Mouse (Mus musculus): ENCODE measurements around the gene Mmp17.
"Not testable (repeated sequence)": the region's sequence is repeated elsewhere in the genome, so short reads cannot be mapped to it uniquely, and the experiment has no call there.

Gene Mmp17

DNA sequence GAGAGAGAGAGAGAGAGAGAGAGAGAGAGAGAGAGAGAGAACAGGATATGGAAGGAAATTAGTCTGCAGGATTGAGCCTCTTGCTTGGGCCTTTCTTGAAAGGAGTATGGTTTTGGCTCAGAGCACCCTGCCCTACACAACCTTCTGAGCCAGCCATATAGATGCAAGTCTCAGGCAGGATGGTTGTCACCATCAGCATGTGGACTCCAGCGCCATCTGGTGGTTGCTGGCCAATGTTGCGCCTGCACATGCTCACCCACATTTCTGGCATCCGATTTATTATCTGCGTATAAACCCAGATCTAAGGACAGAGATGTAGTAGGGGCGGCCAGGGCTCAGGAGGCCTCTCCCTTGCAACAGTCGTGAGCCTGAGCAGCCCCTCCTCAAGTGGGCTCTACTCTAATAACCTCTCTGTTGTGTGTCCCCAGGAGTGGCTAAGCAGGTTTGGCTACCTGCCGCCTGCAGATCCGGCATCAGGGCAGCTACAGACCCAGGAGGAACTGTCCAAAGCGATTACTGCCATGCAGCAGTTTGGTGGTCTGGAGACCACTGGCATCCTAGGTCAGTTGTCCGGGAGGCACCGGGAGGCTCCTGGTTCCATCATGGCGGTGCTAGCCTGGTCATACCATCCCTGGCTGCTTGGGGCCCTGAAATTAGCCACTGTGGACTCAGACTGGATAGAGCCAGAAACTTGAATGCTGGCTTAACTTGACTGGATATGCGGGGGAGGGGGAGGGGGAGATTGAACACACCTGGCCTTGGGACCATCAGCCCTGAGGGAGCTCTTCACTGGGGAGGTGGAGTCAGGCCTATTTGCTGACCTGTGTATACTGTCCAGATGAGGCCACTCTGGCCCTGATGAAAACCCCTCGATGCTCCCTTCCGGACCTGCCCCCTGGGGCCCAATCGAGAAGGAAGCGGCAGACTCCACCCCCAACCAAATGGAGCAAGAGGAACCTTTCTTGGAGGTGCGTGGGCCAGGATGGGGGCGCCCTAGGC, 10.4 kb downstream of the Mmp17 start:
- peak; percentile 76 for DNase-seq

DNA sequence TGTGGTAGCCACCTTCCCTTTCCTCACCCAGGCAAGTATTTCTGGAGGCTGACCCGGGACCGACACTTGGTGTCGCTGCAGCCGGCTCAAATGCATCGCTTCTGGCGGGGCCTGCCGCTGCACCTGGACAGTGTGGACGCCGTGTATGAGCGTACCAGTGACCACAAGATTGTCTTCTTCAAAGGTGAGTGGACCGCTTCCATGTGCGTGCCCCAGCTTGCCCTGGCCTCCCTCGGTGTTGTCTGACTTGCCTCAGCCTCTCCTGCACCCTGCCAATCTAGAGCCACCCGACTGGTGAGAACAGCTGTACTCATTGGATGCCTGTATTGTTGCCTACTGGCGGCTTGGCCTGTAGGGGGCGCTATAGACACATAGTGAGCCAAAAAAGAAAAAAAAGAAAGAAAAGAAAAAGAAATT, 18.1 kb downstream of the Mmp17 start:
- DNase-seq: no peak

DNA sequence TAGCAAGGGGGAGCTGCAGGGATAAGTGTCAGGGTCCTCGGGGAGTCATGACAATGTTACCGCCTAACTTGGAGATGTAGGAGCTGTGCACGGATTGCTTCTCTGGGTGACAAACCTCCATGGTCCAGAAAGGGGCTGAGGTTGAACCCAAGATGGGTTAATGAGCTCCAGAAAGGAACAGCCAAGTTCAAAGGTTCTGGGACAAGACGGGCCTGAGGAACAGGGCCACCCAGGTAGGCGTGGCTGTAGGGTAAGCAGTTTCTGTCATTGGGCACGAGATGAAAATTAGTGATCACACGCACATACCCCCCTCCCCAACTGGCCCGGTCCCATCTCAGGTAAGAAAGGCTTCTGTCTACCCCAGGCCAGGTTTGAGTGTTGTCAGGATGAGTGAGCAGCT, 23.5 kb downstream of the Mmp17 start:
- no peak for DNase-seq

DNA sequence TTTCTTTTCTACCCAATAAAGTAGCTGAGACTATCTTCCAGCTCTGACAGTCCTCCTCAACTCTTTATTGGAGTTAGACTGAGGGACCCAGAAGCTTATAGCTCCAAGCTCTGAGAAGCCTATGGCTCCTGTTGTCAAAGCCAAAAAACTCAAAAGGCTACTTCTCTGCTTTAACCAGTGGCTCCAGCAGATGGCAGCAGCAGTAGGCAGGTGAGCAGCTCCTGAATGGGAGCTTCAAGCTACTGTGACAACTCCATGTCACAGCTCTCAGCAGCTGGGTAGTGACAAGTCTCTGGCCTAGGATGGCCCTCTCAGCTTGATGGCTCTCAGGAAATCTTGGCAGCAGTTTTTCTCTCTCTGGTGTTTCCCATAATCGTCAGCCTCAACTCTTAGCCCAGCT, 27.1 kb downstream of the Mmp17 start:
- DNase-seq: peak; percentile 71

DNA sequence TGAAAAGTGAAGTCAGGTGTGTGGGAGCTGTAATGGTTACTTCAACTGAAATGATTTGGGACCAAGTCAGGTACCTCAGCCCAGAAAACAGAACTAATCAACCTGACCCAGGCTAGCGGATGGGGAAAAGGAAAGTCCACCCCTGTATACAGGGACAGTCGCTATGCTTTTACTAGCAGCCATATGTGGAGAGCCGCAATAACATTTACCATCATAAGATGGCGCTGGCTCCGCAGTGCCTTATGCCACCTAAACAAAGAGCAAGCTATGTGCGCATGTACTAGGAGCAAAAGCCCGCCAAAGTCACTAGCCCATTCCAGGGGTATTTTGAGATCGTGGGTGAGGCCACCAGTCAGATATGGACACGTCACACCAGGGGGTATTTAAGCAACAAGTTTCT, 36.6 kb downstream of the Mmp17 start:
- DNase-seq: not testable (repeated sequence)

DNA sequence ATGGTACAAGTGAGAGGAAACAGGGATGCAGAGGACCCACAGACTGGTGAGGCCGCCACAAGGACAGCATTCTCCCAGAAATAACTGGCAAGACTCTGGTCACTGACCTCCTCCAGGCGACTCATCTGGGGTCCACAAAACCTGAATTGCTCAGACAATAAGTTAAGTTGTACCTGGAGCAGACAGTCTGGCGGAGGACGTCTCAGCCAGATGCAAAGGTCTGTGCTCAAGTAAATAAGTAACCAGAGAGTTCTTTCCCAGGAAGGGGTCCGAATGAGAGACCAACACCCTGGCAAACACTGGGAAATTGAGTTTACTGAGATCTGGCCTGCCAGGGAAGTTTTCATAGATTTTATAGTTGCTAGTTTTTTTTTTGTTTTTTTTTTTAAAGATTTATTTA, 37.4 kb downstream of the Mmp17 start:
- no peak for DNase-seq

DNA sequence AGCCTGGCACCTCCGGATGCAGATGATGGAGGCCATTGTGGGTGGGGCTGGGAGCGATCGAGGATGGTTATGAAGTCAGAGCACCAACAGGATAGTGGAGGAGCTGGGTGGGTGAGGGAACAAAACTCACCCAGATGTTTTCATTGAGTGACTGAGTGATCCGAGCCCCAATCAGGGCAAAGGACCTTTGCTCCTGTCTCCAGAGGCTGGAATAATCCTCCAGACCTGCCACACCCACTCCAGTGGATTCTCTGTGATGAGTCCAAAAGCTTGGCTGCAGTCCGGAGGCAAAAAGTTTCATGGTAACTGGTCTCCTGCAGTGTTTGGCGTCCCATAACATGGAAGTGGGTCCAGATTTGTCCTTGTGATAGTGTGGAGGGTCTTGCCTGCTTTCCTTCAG, 42.1 kb downstream of the Mmp17 start:
- no peak for DNase-seq

DNA sequence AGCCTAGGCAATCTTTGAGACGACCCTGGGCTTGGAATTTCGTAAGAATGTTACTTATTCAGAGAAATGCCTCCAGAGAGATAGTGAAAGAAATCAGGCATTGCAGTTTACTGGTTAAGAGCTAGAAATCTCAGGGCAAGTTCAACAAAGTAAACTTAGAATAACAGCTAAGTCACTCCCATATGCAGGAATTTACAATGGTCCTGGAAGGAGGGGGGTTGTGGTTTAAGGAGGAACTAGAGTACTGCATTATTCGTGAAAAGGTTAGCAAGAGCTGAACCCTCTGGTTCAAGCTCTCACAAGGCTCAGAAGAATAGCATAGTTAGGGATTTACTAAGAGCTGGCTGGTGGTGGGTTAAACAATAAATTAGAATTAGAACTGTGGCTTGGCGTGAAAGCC, 42.6 kb downstream of the Mmp17 start:
- not testable (repeated sequence) for DNase-seq

DNA sequence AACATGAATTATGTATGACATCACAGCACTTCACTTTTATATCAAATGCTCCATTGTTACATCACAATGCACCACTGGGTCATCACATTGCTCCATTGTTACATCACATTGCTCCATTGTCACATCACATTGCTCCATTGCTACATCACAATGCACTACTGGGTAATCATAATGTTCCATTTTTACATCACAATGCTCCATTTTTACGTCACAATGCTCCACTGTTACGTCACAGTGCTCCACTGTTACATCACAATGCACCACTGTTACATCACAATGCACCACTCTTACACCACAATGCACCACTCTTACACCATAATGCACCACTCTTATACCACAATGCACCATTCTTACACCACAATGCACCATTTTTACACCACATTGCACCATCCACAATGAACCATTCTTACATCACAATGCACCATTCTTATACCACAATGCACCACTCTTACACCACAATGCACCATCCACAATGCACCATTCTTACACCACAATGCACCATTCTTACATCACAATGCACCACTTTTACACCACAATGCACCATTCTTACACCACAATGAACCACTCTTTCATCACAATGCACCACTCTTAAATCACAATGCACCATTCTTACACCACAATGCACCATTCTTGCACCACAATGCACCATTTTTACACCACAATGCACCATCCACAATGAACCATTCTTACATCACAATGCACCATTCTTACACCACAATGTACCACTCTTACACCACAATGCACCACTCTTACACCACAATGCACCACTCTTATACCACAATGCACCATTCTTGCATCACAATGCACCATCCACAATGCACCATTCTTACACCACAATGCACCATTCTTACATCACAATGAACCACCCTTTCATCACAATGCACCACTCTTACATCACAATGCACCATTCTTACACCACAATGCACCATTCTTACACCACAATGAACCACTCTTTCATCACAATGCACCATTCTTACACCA, 48.6 kb downstream of the Mmp17 start:
- not testable (repeated sequence) for DNase-seq

DNA sequence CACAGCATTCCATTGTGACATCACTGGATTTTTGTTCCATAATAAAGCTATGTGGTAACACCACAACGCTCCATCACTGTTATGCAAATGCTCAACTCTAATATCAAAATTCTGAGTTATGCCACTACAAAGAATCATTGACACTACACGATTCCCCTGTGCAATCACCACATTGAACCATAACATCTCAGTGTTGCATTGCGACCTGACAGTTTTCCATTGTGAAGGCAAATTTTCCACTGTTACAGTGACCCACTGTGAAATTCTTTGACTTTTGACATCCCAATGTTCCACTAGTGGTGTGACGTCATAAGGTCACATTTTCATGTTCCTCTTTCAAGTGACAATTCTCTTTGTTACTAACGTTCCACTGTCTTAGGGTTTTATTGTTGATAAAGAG, 66.9 kb downstream of the Mmp17 start:
- no peak for DNase-seq

DNA sequence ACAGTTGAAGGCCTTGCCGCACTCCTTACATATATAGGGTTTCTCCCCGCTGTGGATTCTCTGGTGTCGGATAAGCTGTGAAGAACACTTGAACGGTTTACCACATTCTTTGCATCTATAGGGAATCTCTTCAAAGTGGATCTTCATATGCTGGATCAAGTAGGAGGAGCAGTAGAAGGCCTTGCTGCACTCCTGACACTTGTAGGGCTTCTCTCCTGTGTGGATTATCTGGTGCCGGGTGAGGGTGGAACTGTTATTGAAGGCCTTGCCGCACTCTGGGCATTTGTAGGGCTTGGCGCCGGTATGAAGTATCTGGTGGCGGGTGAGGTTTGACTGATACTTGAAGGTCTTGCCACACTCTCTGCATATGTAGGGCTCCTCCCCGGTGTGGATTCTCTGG, 73.0 kb downstream of the Mmp17 start:
- no peak for DNase-seq

DNA sequence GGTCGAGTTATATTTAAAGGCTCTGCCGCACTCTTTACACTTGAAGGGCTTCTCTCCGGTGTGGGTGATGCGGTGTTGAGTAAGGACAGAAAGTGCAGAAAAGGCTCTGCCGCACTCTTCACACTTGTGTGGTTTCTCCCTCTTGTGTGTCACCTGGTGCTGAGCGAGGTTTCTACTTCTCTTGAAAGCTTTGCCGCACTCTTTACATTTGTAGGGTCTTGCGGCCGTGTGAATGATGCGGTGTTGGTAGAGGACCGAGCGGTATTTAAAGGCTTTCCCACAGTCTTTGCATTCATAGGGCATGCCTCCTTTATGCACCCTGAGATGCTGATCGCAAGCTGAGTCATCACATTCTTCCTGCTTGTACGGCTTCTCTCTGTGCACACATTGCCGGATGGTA, 74.0 kb downstream of the Mmp17 start:
- no peak for DNase-seq

Data from layer of hippocampus, adult 9-11 months (tissue).